Mouse (Mus musculus) midbrain, embryonic 11.5 days (tissue): ENCODE data around the gene 4930590J08Rik. TPM values are rescaled to one million over a fixed set of nuclear protein-coding genes. Genes with fewer than 3 reads are reported as not detected.
"Not testable (repeated sequence)": the region's sequence is repeated elsewhere in the genome, so short reads cannot be mapped to it uniquely, and the experiment has no call there.

Experiments
- ATAC-seq: fragments of 200-750 bp; cut with Nextera tagmentation; 2 replicates; pipeline ENCODE4 v1.8.0; 2017; ENCODE audit warnings: moderate TSS enrichment, moderate library complexity; ENCODE audit not compliant: low FRiP score
- DNase-seq: peaks from one replicate; pipeline ENCODE4 v3.0.0; 2015; ENCODE audit warnings: low spot score; ENCODE audit errors: missing footprints
- H3K27ac ChIP-seq: fragments of 300-500 bp; sonication (generic); 2 replicates; pipeline ENCODE4 v1.5.1; 2014; ENCODE audit warnings: low read depth, low read length
- H3K27me3 ChIP-seq: fragments of 300-500 bp; sonication (generic); 2 replicates; pipeline ENCODE4 v1.6.1; 2014; ENCODE audit warnings: mild to moderate bottlenecking, low read length, moderate library complexity, mixed read lengths; ENCODE audit not compliant: control insufficient read depth, insufficient read depth
- H3K36me3 ChIP-seq: fragments of 300-500 bp; sonication (generic); 2 replicates; pipeline ENCODE4 v1.6.1; 2014; ENCODE audit warnings: mild to moderate bottlenecking, low read length, moderate library complexity, mixed read lengths; ENCODE audit not compliant: control insufficient read depth, insufficient read depth
- H3K4me1 ChIP-seq: fragments of 300-500 bp; sonication (generic); 2 replicates; pipeline ENCODE4 v1.6.1; 2014; ENCODE audit warnings: low read length; ENCODE audit not compliant: control insufficient read depth, insufficient read depth
- H3K4me2 ChIP-seq: fragments of 300-500 bp; sonication (generic); 2 replicates; pipeline ENCODE4 v1.6.1; 2014; ENCODE audit warnings: mild to moderate bottlenecking, moderate library complexity
- H3K4me3 ChIP-seq: fragments of 300-500 bp; sonication (generic); 2 replicates; pipeline ENCODE4 v1.5.1; 2014; ENCODE audit warnings: low read depth, low read length
- H3K9ac ChIP-seq: fragments of 300-500 bp; sonication (generic); 2 replicates; pipeline ENCODE4 v1.6.1; 2014; ENCODE audit warnings: low read length
- H3K9me3 ChIP-seq: fragments of 300-500 bp; sonication (generic); 2 replicates; pipeline ENCODE4 v1.6.1; 2016; ENCODE audit warnings: low read length; ENCODE audit not compliant: control insufficient read depth
- WGBS: fragments of 180-500 bp; shearing (Covaris S2); extraction: QIAGEN DNeasy Blood & Tissue Kit; methylation state at CpG from one replicate; pipeline ENCODE4 v1.1.7; 2014; 5-methylcytosine and 5-hydroxymethylcytosine counted together
- polyA plus RNA-seq: library from polyadenylated mRNA; unstranded; fragments of >200 nt; fragmentation: Nextera tagmentation; extraction: Ambion mirVana; gene quantifications from 2 replicates; pipeline ENCODE4 v1.2.1, GENCODE M21; 2014

4930590J08Rik gene
- polyA plus RNA-seq: 0.45 and 0.62 TPM in 2 replicates

DNA sequence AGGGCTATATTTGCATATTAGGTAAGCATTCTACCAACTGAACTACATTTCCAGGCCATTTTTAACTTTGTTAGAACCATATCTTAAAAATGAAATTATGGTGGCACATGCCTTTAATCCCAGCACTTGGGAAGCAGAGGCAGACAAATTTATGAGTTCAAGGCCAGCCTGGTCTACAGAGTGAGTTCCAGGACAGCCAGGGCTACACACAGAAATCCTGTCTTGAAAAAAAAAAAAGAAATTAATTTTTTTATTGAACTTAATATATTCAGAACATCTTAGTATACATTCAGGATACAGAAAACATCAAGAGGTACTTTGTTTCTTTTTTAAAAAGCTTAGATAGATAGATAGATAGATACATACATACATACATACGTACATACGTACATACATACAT is at the start of gene 4930590J08Rik:
4930590J08Rik (plus strand) TSS at position 301 of the 400 bp plus-strand sequence.
- peaks cover 12% of the 10 kb centered on the region for H3K36me3 ChIP-seq
- not testable (repeated sequence) for DNase-seq, H3K4me3 ChIP-seq, H3K27me3 ChIP-seq, ATAC-seq, H3K4me2 ChIP-seq, H3K9ac ChIP-seq, H3K9me3 ChIP-seq, H3K27ac ChIP-seq, H3K4me1 ChIP-seq
- WGBS: 92% methylated on average over 2 of the region's 2 CpGs

DNA sequence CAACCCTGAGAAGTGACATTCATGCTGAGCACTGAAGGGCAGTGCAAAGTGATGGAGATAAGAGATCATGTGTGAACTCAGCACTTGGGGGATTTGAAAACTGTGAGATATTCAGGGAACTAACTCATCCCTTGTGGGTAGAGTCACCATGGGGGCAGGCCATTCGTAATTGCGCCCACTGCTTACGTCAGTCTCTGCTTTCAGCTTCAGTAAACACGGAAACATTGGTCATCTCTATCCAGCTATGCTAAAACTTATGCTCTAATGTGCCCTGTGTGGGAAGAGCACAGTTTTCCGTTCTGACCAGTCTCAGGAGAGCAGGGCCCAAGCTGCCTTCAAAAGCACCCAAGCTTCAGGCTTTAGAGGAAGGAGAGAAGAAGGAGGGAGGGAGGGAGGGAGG is 44.3 kb upstream of the 4930590J08Rik start:
- no peak overlapping the region for H3K4me2 ChIP-seq
- H3K36me3 ChIP-seq: no peaks in the 10 kb centered on the region
- H3K9me3 ChIP-seq: no peaks in the 10 kb centered on the region; the same call in 1 of the 2 replicates
- 82% methylated on average over 5 of the region's 5 CpGs for WGBS
- no peak overlapping the region for H3K4me3 ChIP-seq
- DNase-seq (no peak), ATAC-seq (no peak)
- H3K4me1 ChIP-seq: no peaks in the 10 kb centered on the region
- no peak overlapping the region for H3K27ac ChIP-seq
- H3K27me3 ChIP-seq: no peaks in the 10 kb centered on the region
- H3K9ac ChIP-seq: no peak overlapping the region

DNA sequence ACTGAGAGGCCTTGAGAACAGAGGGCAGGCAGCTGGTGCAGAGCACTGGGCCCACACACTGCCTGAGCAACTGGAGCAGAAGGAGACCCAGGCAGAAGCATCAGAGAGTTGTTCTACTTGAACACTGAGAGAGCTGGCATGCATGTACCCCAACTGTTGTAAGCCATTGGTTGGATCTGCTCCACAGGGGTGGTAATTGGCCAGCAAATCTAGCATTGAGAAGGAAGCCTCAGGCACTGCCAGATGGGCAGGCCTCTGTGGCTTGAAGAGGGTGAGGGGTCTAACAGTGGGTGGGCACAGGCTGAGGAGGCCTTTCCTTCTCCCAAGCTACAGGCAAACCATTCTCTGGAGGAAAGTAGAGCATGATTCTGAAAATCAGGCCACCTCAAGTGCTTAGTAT is 39.8 kb upstream of the 4930590J08Rik start:
- no peak overlapping the region for H3K4me2 ChIP-seq
- no peaks in the 10 kb centered on the region for H3K27me3 ChIP-seq
- no peak overlapping the region for H3K27ac ChIP-seq
- no peak for DNase-seq
- H3K9me3 ChIP-seq: no peaks in the 10 kb centered on the region; the same call in 1 of the 2 replicates
- no peaks in the 10 kb centered on the region for H3K4me1 ChIP-seq
- no peaks in the 10 kb centered on the region for H3K36me3 ChIP-seq
- no peak overlapping the region for H3K9ac ChIP-seq
- no peak overlapping the region for H3K4me3 ChIP-seq
- ATAC-seq: no peak

DNA sequence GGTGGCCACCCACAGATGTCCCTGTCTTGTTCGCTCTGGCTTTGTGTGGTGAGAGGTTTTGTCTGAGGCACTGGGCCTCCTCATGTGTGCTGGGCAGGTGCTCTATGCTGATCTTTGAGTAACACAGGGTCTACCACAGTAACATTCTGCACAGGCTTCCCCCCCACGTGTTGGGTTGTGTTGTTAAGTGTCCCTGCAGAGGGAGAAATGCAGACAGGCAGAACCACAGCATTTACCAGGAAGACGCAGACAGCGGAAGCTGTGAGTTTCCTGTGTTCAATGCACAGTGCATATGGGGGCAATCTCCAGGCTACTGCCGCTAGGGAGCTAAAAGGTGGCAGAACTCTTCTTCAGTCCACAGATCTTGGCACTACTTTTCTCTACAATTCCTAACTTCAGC is 38.0 kb upstream of the 4930590J08Rik start:
- Histone ChIP-seq H3K27me3 (no peaks in the 10 kb centered on the region), H3K4me1 (no peaks in the 10 kb centered on the region), H3K27ac (no peak overlapping the region), H3K9me3 (no peaks in the 10 kb centered on the region; the same call in 1 of the 2 replicates), H3K4me3 (no peak overlapping the region), H3K36me3 (no peaks in the 10 kb centered on the region), H3K4me2 (no peak overlapping the region), H3K9ac (no peak overlapping the region)
- DNase-seq (no peak), ATAC-seq (no peak)
- 70% methylated on average over 5 of the region's 5 CpGs for WGBS

DNA sequence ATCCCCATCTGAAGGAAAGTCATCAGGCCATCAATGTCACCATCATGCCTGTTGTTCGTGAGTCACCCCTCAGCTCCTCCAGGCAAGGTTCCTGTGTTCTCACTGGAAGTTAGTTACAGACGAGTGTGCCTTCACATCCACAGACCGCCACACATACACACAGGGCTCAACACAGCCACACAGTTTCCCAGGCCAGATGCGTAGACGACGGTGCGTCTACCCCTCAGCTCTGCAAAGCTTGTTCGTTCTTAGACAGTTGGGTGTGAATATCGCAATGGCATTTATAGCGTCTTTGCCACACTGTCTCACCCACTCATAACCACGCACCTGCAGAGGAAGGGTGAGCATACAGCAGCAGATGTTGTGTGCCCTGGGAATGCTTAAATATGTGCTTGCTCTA is 37.0 kb upstream of the 4930590J08Rik start:
- ATAC-seq (no peak), DNase-seq (no peak)
- H3K9ac ChIP-seq: no peak overlapping the region
- H3K4me3 ChIP-seq: no peak overlapping the region
- H3K4me1 ChIP-seq: no peaks in the 10 kb centered on the region
- H3K36me3 ChIP-seq: no peaks in the 10 kb centered on the region
- no peak overlapping the region for H3K27ac ChIP-seq
- no peaks in the 10 kb centered on the region for H3K9me3 ChIP-seq
- H3K27me3 ChIP-seq: no peaks in the 10 kb centered on the region
- WGBS: 90% methylated on average over 11 of the region's 11 CpGs
- H3K4me2 ChIP-seq: no peak overlapping the region

DNA sequence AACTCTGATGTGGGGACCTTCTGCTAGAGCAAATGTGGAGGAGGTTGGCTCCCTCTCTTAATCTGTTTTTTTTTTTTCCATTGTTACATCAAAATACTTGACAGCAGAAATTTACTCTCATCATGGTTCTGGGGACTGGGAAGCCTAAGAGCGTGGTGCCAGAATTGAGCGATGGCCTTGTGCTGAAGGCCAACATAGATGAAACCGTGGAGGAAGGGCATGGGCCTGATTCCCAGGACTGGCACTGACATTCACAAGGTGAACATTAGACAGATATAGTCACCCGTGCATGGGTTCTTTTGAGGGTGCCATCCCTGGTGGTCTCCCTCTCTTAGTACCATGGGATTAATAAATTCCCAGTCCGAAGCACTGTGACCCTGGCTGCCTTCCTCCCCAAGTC is 34.5 kb upstream of the 4930590J08Rik start:
- ATAC-seq: no peak
- Histone ChIP-seq H3K9me3 (no peaks in the 10 kb centered on the region), H3K36me3 (no peaks in the 10 kb centered on the region), H3K4me2 (no peak overlapping the region), H3K27me3 (no peaks in the 10 kb centered on the region; the same call in 1 of the 2 replicates), H3K27ac (no peak overlapping the region), H3K9ac (no peak overlapping the region), H3K4me1 (no peaks in the 10 kb centered on the region), H3K4me3 (no peak overlapping the region)
- 91% methylated on average over 5 of the region's 5 CpGs for WGBS
- DNase-seq: no peak

DNA sequence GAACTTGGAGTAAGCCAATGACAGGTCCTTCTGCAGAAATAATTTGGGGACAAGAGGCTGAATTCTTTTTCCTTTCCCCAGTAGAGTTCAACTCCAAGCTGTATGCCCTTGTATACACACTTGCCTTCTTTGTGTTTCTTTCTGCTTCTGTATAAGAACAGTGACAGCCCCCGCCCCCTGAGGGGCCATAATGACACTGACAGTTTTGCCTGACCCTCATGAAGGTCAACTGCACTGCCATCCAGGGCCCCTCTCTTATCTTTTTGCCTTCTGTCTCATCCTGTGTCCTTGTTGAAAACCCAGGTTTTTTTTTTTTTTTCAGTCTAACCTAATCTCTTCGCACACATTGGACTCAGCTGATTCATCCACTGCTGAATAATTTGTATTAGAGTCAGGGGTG is 29.8 kb upstream of the 4930590J08Rik start:
- no peak overlapping the region for H3K9ac ChIP-seq
- DNase-seq (no peak), ATAC-seq (no peak)
- H3K4me2 ChIP-seq: no peak overlapping the region
- 73% methylated on average over 2 of the region's 2 CpGs for WGBS
- H3K9me3 ChIP-seq: no peaks in the 10 kb centered on the region
- H3K4me1 ChIP-seq: peaks cover 3% of the 10 kb centered on the region; the same call in 1 of the 2 replicates
- no peak overlapping the region for H3K27ac ChIP-seq
- H3K4me3 ChIP-seq: no peak overlapping the region
- no peaks in the 10 kb centered on the region for H3K36me3 ChIP-seq
- H3K27me3 ChIP-seq: no peaks in the 10 kb centered on the region; the same call in 1 of the 2 replicates

DNA sequence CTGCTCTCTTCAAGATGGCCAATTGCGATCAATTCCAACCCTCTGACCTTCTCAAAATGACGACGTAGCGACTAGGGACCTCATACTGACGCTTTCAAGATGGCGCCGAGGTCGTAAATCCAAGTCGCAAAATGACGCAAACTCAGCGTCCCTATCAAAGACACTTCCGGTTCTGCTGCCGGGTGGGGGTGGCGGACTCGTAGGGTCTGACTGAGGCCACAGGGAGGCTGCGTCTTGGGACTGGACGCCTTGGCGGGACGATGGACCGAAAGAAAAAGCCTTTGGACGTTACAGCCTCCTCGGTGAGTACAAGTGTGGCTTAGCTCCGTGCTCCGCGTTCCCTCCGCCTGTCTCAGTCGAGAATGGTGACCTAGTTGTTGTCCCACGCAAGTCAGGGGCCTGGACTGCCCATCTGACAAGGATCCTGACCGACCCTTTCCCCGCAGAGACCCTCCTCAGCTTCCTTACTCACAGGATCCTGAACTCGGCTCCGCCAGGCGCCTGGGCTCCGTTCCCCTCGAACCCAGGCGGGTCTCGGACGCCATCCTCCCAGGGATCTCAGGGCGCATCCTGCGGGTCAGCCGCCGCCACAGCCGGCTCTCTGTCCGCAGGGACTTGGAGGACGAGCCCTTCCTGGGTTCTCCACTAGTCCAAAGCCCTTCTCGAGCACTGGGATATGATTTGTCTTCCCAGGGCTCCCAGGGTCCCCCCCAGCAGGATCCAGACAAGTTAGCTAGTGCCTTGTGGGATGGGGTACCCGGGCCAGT is 24.5 kb upstream of the 4930590J08Rik start, which contains the start of gene Ccdc174:
Ccdc174 (plus strand) TSS at position 169 of the 767 bp plus-strand sequence.
- DNase-seq (peak; percentile 98), ATAC-seq (peak; percentile 94)
- Histone ChIP-seq H3K4me3 (peak within 1 kb of the TSS; percentile 95), H3K27ac (peak within 1 kb of the TSS; percentile 64; the same call in 1 of the 2 replicates), H3K27me3 (no peaks in the 10 kb centered on the region), H3K9ac (peak within 1 kb of the TSS; percentile 90), H3K36me3 (0 out of 2 replicates have a peak, but pooled peaks cover 3% of the 10 kb centered on the region), H3K4me2 (peak within 1 kb of the TSS; percentile 83), H3K9me3 (no peaks in the 10 kb centered on the region), H3K4me1 (peaks cover 8% of the 10 kb centered on the region)
- WGBS: under 1% methylated on average over 47 of the region's 47 CpGs

DNA sequence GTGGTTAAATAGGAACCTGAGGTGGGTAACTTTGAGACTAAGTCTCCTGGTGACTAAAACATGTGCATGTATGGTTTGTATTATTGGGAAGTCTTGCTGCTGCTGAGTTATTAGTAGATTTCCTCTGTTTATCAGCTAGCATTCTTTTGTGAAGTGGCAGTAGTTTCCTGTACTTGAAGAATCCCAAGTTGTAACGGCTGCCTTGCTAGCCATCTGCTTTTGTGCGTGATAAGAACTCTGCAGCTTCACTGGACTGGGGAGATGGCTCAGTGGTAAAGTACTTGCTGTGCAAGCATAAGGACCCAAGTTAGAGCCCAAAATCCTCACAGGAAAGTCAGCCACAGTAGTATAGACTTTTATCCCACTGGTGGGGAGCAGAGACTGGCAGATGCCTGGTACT is 18.8 kb upstream of the 4930590J08Rik start:
- 86% methylated on average over 2 of the region's 2 CpGs for WGBS
- peaks cover 19% of the 10 kb centered on the region for H3K36me3 ChIP-seq

More for the DNA sequence above, 18.8 kb upstream of the 4930590J08Rik start:
- H3K4me3 ChIP-seq: no peak overlapping the region
- no peak overlapping the region for H3K9ac ChIP-seq
- peak; percentile 68 for DNase-seq
- H3K9me3 ChIP-seq: no peaks in the 10 kb centered on the region
- H3K27ac ChIP-seq: no peak overlapping the region
- H3K4me2 ChIP-seq: no peak overlapping the region
- H3K4me1 ChIP-seq: peaks cover 2% of the 10 kb centered on the region
- no peaks in the 10 kb centered on the region for H3K27me3 ChIP-seq
- no peak for ATAC-seq
